ENCODE assay signal across 22 mouse cellular contexts in genomic region chr15:8718496-8718895, GRCm38 (mm10). TPM values are rescaled to one million over a fixed set of nuclear protein-coding genes. Genes with fewer than 3 reads are reported as not detected.
DNase-seq lines count a peak whose midpoint lies in the region; ATAC-seq and TF ChIP-seq lines count a peak whose summit lies in the region.
"Had no signal": no experiment of that assay in that cellular context is flagged by ENCODE, and none has a peak within 500 bp of the region (broad histone marks: within the 10 kb centered on the region; RNA-seq: fewer than 3 reads in every experiment).

No protein-coding gene starts in this region.

- no peak for ATAC-seq in heart, embryonic 11.5 days (replicated peaks; ENCODE audit: insufficient number of reproducible peaks, low FRiP score, low TSS enrichment)
- no peak for ATAC-seq in lung, postnatal 0 days
- ATAC-seq: activated CD4-positive, CD25-positive, alpha-beta regulatory T cell, adult 4 months; forebrain, embryonic 14.5 days; forebrain, postnatal 0 days; intestine, postnatal 0 days had no signal

- H3K4me1 ChIP-seq in heart, embryonic 11.5 days (ENCODE audit: control insufficient read depth, insufficient read depth, low read length), result 0 out of 2 replicates have a peak, but pooled peaks cover 2% of the 10 kb centered on the region
- no peaks in the 10 kb centered on the region for H3K4me1 ChIP-seq in lung, postnatal 0 days (ENCODE audit: insufficient read depth, low read depth, low read length)
- H3K4me1 ChIP-seq: embryonic facial prominence, embryonic 15.5 days had no signal

- no peak overlapping the region for H3K27ac ChIP-seq in heart, embryonic 11.5 days (ENCODE audit: low read depth, low read length)
- no peak overlapping the region for H3K27ac ChIP-seq in lung, postnatal 0 days (ENCODE audit: low read length)
- H3K27ac ChIP-seq: embryonic facial prominence, embryonic 12.5 days; embryonic facial prominence, embryonic 15.5 days; gastrocnemius, adult 2 months; heart, embryonic 10.5 days; hindbrain, embryonic 12.5 days; hindbrain, embryonic 15.5 days had no signal

- DNase-seq in adrenal gland, adult 2 months, result peak; percentile 29
- DNase-seq in adrenal gland, adult 18-20 months (ENCODE audit: low spot score in 2 of 2), result no peak
- peak; percentile 89 for DNase-seq in heart, adult 11 months
- DNase-seq in lung, postnatal 36 days, result peak; percentile 17
- DNase-seq in lung, postnatal 0 days (ENCODE audit: low spot score), result no peak
- DNase-seq: cerebellum, adult 11 months; cerebellum, adult 2 months; cerebellum, adult 9-11 months; cerebellum, postnatal 25 days; forebrain, postnatal 0 days; gastrocnemius, adult 2 months; gastrocnemius, postnatal 14 days; heart, adult 18-20 months had no signal

- no peak overlapping the region for H3K4me2 ChIP-seq in heart, embryonic 11.5 days
- no peak overlapping the region for H3K4me2 ChIP-seq in lung, postnatal 0 days (replicated peaks; ENCODE audit: low read depth, low read length)
- H3K4me2 ChIP-seq: embryonic facial prominence, embryonic 12.5 days; embryonic facial prominence, embryonic 15.5 days; hindbrain, embryonic 12.5 days; hindbrain, embryonic 15.5 days had no signal

- no peak for TF ChIP-seq CTCF in lung, postnatal 0 days (IDR thresholded peaks at IDR 0.05)

- WGBS in heart, embryonic 11.5 days (ENCODE audit: insufficient replicate concordance), result 74% methylated on average over 3 of the region's 3 CpGs
- 50% methylated on average over 3 of the region's 3 CpGs for WGBS in lung, postnatal 0 days

- H3K9me3 ChIP-seq in heart, embryonic 11.5 days (replicated peaks; ENCODE audit: control insufficient read depth, low read length), result no peaks in the 10 kb centered on the region
- no peaks in the 10 kb centered on the region for H3K9me3 ChIP-seq in lung, postnatal 0 days (ENCODE audit: low read length)
- H3K9me3 ChIP-seq: embryonic facial prominence, embryonic 12.5 days; embryonic facial prominence, embryonic 15.5 days; heart, embryonic 10.5 days; hindbrain, embryonic 12.5 days; hindbrain, embryonic 15.5 days had no signal

- TF ChIP-seq EP300 in lung, postnatal 0 days (IDR thresholded peaks at IDR 0.05), result no peak

- H3K4me3 ChIP-seq in heart, embryonic 11.5 days (ENCODE audit: low read depth, low read length), result no peak overlapping the region
- no peak overlapping the region for H3K4me3 ChIP-seq in lung, postnatal 0 days (ENCODE audit: low read depth, low read length)
- H3K4me3 ChIP-seq: embryonic facial prominence, embryonic 12.5 days; embryonic facial prominence, embryonic 15.5 days; gastrocnemius, adult 2 months; heart, embryonic 10.5 days; hindbrain, embryonic 12.5 days; hindbrain, embryonic 15.5 days had no signal

- no peaks in the 10 kb centered on the region for H3K36me3 ChIP-seq in heart, embryonic 11.5 days (ENCODE audit: control insufficient read depth, insufficient read depth, low read length)
- H3K36me3 ChIP-seq in lung, postnatal 0 days (ENCODE audit: insufficient read depth, low read length), result no peaks in the 10 kb centered on the region
- H3K36me3 ChIP-seq: embryonic facial prominence, embryonic 12.5 days; embryonic facial prominence, embryonic 15.5 days; heart, embryonic 10.5 days; hindbrain, embryonic 12.5 days; hindbrain, embryonic 15.5 days had no signal

- H3K27me3 ChIP-seq in heart, embryonic 11.5 days (ENCODE audit: control insufficient read depth, insufficient read depth, low read length), result no peaks in the 10 kb centered on the region
- H3K27me3 ChIP-seq in lung, postnatal 0 days (replicated peaks; ENCODE audit: insufficient read depth, low read length), result no peaks in the 10 kb centered on the region
- H3K27me3 ChIP-seq: embryonic facial prominence, embryonic 12.5 days; embryonic facial prominence, embryonic 15.5 days; hindbrain, embryonic 12.5 days; hindbrain, embryonic 15.5 days had no signal

- H3K9ac ChIP-seq in heart, embryonic 11.5 days (ENCODE audit: low read depth, low read length), result no peak overlapping the region
- no peak overlapping the region for H3K9ac ChIP-seq in lung, postnatal 0 days (replicated peaks; ENCODE audit: low read depth)
- H3K9ac ChIP-seq: embryonic facial prominence, embryonic 12.5 days; embryonic facial prominence, embryonic 15.5 days; forebrain, postnatal 0 days; hindbrain, embryonic 12.5 days; hindbrain, embryonic 15.5 days had no signal

RNA-seq across cellular contexts. Expression of gene Slc1a3, which starts 7.9 kb away (rescaled TPM):
- 10 to 100 TPM; 30.1 to 79.0 TPM for total RNA-seq in adrenal gland, adult 2 months (2021)
- 14.0 and 32.0 TPM in 2 replicates for polyA plus RNA-seq in adrenal gland, adult 2 months (2012; rRNA removed)
- total RNA-seq in adrenal gland, adult 18-20 months (2021), result 10 to 100 TPM; 17.7 to 32.8 TPM
- 22.7 and 23.7 TPM in 2 replicates for polyA plus RNA-seq in heart, embryonic 11.5 days (2014; fragmentation: Nextera tagmentation; extraction: Ambion mirVana)
- polyA plus RNA-seq in lung, postnatal 0 days (2015; fragmentation: Nextera tagmentation; extraction: Ambion mirVana), result 17.2 and 18.5 TPM in 2 replicates

Comparison
In these comparisons a context has a peak if more than half of its experiments do, and no peak if none do; other contexts are left out.
1. DNase-seq: peak in adrenal gland, adult 2 months (single experiment), heart, adult 11 months (single experiment) and lung, postnatal 36 days (single experiment); none in adrenal gland, adult 18-20 months (0 of 2) and lung, postnatal 0 days (single experiment).